In genomic region chr9:48494817-48495547, GRCm38 (mm10) we compare ENCODE assay signal across 8 mouse cellular contexts. TPM values are rescaled to one million over a fixed set of nuclear protein-coding genes. Genes with fewer than 3 reads are reported as not detected.
DNase-seq lines count a peak whose midpoint lies in the region; ATAC-seq lines count a peak whose summit lies in the region.

Gene Rbm7 (minus strand): TSS chr9:48495299.
Gene Gm5617 (plus strand): TSS chr9:48495442.

- peaks cover 36% of the 10 kb centered on the region for H3K36me3 ChIP-seq in heart, embryonic 10.5 days
- peaks cover 37% of the 10 kb centered on the region for H3K36me3 ChIP-seq in kidney, embryonic 15.5 days
- H3K36me3 ChIP-seq in splenic B cell, adult 2 months (ENCODE audit: control insufficient read depth, insufficient read depth, low read length, poor library complexity, severe bottlenecking), result peaks cover 6% of the 10 kb centered on the region

- peak; percentile 98 for ATAC-seq in erythroblast, adult 5-6 weeks (replicated peaks; ENCODE audit: low FRiP score, poor library complexity, severe bottlenecking)
- peak; percentile 99 for ATAC-seq in kidney, embryonic 15.5 days (replicated peaks; ENCODE audit: low FRiP score)
- ATAC-seq in monocyte, adult 5-6 weeks (replicated peaks; ENCODE audit: insufficient number of reproducible peaks, low FRiP score, low TSS enrichment, poor library complexity, severe bottlenecking), result peak; percentile 96

- H3K9ac ChIP-seq in kidney, embryonic 15.5 days, result peak within 1 kb of the TSS; percentile 93

- peak within 1 kb of the TSS; percentile 90 for H3K27ac ChIP-seq in heart, embryonic 10.5 days
- peak within 1 kb of the TSS; percentile 93 for H3K27ac ChIP-seq in kidney, embryonic 15.5 days

- WGBS in heart, embryonic 10.5 days, result under 1% methylated on average over 72 of the region's 72 CpGs
- under 1% methylated on average over 72 of the region's 72 CpGs for WGBS in kidney, embryonic 15.5 days

- H3K4me2 ChIP-seq in kidney, embryonic 15.5 days, result peak within 1 kb of the TSS; percentile 89

- H3K4me1 ChIP-seq in heart, embryonic 10.5 days, result peaks cover 17% of the 10 kb centered on the region; the same call in 1 of the 2 replicates
- peaks cover 19% of the 10 kb centered on the region for H3K4me1 ChIP-seq in kidney, embryonic 15.5 days

- H3K9me3 ChIP-seq in heart, embryonic 10.5 days, result no peaks in the 10 kb centered on the region
- no peaks in the 10 kb centered on the region for H3K9me3 ChIP-seq in kidney, embryonic 15.5 days (replicated peaks)

- DNase-seq in A20 (ENCODE audit: low read depth, low spot score), result peak; percentile 95
- peak; percentile 99 for DNase-seq in brain, adult 2 months (ENCODE audit: low read depth, low spot score)
- peak; percentile 97 for DNase-seq in heart, embryonic 10.5 days (ENCODE audit: low spot score)
- peak; percentile 94 for DNase-seq in liver
- peak; percentile 96 for DNase-seq in splenic B cell, adult 2 months (ENCODE audit: low read depth, low spot score)

- H3K4me3 ChIP-seq in heart, embryonic 10.5 days, result peak within 1 kb of the TSS; percentile 95
- H3K4me3 ChIP-seq in kidney, embryonic 15.5 days (replicated peaks), result peak within 1 kb of the TSS; percentile 90

- H3K27me3 ChIP-seq in heart, embryonic 10.5 days (ENCODE audit: insufficient read depth, poor library complexity, severe bottlenecking), result no peaks in the 10 kb centered on the region
- no peaks in the 10 kb centered on the region for H3K27me3 ChIP-seq in kidney, embryonic 15.5 days
- H3K27me3 ChIP-seq in splenic B cell, adult 2 months (ENCODE audit: control insufficient read depth, insufficient read depth, low read length, poor library complexity, severe bottlenecking), result no peaks in the 10 kb centered on the region

RNA-seq across cellular contexts. Expression of gene Rbm7, which starts in this region (rescaled TPM):
- 29.2 and 38.9 TPM in 2 replicates for total RNA-seq in erythroblast, adult 5-6 weeks (2015; ENCODE audit: low replicate concordance)
- total RNA-seq in erythroblast, adult 5-6 weeks (2017; ENCODE audit: low replicate concordance), result 31.5 and 31.8 TPM in 2 replicates
- polyA plus RNA-seq in heart, embryonic 10.5 days (2016; fragmentation: Nextera tagmentation; extraction: Ambion mirVana), result 89.0 and 106 TPM in 2 replicates
- polyA plus RNA-seq in kidney, embryonic 15.5 days (2015; fragmentation: Nextera tagmentation; extraction: Ambion mirVana), result 119 and 125 TPM in 2 replicates
- 139 to 205 TPM (median 199 TPM) in 3 replicates for total RNA-seq in monocyte, adult 5-6 weeks (2017)

RNA-seq across cellular contexts. Expression of gene Gm5617, which starts in this region (rescaled TPM):
- not detected in 2 replicates for total RNA-seq in erythroblast, adult 5-6 weeks (2015; ENCODE audit: low replicate concordance)
- 1.6 and 3.2 TPM in 2 replicates for total RNA-seq in erythroblast, adult 5-6 weeks (2017; ENCODE audit: low replicate concordance)
- polyA plus RNA-seq in heart, embryonic 10.5 days (2016; fragmentation: Nextera tagmentation; extraction: Ambion mirVana), result 21.1 and 25.1 TPM in 2 replicates
- polyA plus RNA-seq in kidney, embryonic 15.5 days (2015; fragmentation: Nextera tagmentation; extraction: Ambion mirVana), result 33.7 and 38.8 TPM in 2 replicates
- 13.7 to 22.4 TPM in 2 of 3 replicates, not detected in the other for total RNA-seq in monocyte, adult 5-6 weeks (2017)

Comparison
In these comparisons a context has a peak if more than half of its experiments do, and no peak if none do; other contexts are left out.
1. Peak in every context shown above with its lines: DNase-seq, ATAC-seq, H3K4me3 ChIP-seq and H3K27ac ChIP-seq.